Mouse (Mus musculus) limb, embryonic 11.5 days (tissue): ENCODE measurements around the gene Bcam. TPM values are rescaled to one million over a fixed set of nuclear protein-coding genes. Genes with fewer than 3 reads are reported as not detected.

Experiments
- ATAC-seq: fragments of 200-750 bp; cut with Nextera tagmentation; 2 replicates; pipeline ENCODE4 v1.8.0; 2017; ENCODE audit warnings: low read depth; ENCODE audit not compliant: insufficient number of reproducible peaks, low FRiP score, low TSS enrichment
- DNase-seq: peaks from one replicate; pipeline ENCODE4 v3.0.0-alpha.2; 2015; ENCODE audit warnings: low spot score
- H3K27ac ChIP-seq: fragments of 300-500 bp; sonication (generic); replicated peaks from 2 replicates; pipeline ENCODE4 v1.5.1; 2014; ENCODE audit warnings: low read depth, mild to moderate bottlenecking, low read length
- H3K27me3 ChIP-seq: fragments of 300-500 bp; sonication (generic); 2 replicates; pipeline ENCODE4 v1.6.1; 2014; ENCODE audit warnings: mild to moderate bottlenecking, low read length, mixed read lengths; ENCODE audit not compliant: control insufficient read depth, insufficient read depth
- H3K36me3 ChIP-seq: fragments of 300-500 bp; sonication (generic); 2 replicates; pipeline ENCODE4 v1.6.1; 2014; ENCODE audit warnings: mild to moderate bottlenecking, low read length, moderate library complexity, mixed read lengths; ENCODE audit not compliant: control insufficient read depth, insufficient read depth
- H3K4me1 ChIP-seq: fragments of 300-500 bp; sonication (generic); 2 replicates; pipeline ENCODE4 v1.6.1; 2014; ENCODE audit warnings: low read length, mixed read lengths; ENCODE audit not compliant: control insufficient read depth, insufficient read depth
- H3K4me2 ChIP-seq: fragments of 300-500 bp; sonication (generic); 2 replicates; pipeline ENCODE4 v1.6.1; 2014; ENCODE audit warnings: low read depth, mild to moderate bottlenecking, moderate library complexity; ENCODE audit not compliant: severe bottlenecking
- H3K4me3 ChIP-seq: fragments of 300-500 bp; sonication (generic); 2 replicates; pipeline ENCODE4 v1.5.1; 2014; ENCODE audit warnings: low read depth, low read length
- H3K9ac ChIP-seq: fragments of 300-500 bp; sonication (generic); 2 replicates; pipeline ENCODE4 v1.6.1; 2014; ENCODE audit warnings: mild to moderate bottlenecking, low read length
- H3K9me3 ChIP-seq: fragments of 300-500 bp; sonication (generic); 2 replicates; pipeline ENCODE4 v1.6.1; 2016; ENCODE audit warnings: low read length; ENCODE audit not compliant: control insufficient read depth
- WGBS: fragments of 180-500 bp; shearing (Covaris S2); extraction: QIAGEN DNeasy Blood & Tissue Kit; methylation state at CpG from one replicate; pipeline ENCODE4 v1.1.7; 2014; 5-methylcytosine and 5-hydroxymethylcytosine counted together
- polyA plus RNA-seq: library from polyadenylated mRNA; unstranded; fragments of >200 nt; fragmentation: Nextera tagmentation; extraction: Ambion mirVana; gene quantifications from 2 replicates; pipeline ENCODE4 v1.2.1, GENCODE M21; 2014

Gene Bcam
- polyA plus RNA-seq, 1 experiment from 2014 or later, result 44.1 TPM

DNA sequence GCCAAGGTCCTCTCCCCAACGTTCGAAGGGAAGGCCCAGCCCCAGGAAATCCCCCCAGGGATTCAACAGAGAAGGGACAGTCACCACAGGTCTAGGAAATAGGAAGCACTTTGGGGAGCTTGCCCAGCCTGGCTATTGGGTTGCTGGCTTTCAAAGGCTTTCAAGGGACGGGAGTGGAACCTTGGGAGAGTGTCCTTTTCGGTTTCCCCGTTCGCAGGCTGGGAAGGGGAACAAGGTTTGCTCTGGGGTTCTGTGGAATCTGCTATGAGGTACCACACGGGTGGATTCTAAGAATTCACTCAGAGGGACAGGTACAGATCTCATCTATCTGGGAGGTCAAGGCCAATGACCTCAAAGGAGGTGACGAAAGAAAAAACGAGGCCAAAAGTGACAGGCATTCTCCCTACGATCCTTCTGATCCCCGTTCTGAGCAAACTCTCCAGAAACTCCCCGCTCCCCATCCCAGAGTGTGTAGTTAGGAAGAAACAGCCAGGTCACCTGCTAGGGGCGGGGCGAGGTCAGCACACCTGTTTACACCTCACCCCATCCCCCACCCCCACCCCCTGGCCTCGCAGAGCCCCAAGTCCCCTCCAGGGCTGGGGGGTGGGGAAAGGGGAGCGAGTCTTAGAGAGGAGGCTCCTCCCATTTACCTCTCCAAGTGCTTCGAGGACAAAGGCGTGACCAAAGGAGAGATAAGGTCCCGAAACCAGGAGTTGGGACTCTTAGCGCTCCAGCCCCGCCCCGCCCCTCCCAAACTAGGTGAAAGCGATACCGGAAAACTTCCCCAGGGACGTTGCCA is 23.2 kb downstream of the Bcam start:
- 3% methylated on average over 25 of the region's 25 CpGs for WGBS
- Histone ChIP-seq H3K27ac (no peak overlapping the region), H3K4me2 (peak overlapping the region; percentile 74), H3K9ac (no peak overlapping the region), H3K4me1 (peaks cover 22% of the 10 kb centered on the region), H3K27me3 (no peaks in the 10 kb centered on the region), H3K36me3 (no peaks in the 10 kb centered on the region), H3K4me3 (peak overlapping the region; percentile 71), H3K9me3 (no peaks in the 10 kb centered on the region)
- peak; percentile 35 for DNase-seq
- no peak for ATAC-seq

DNA sequence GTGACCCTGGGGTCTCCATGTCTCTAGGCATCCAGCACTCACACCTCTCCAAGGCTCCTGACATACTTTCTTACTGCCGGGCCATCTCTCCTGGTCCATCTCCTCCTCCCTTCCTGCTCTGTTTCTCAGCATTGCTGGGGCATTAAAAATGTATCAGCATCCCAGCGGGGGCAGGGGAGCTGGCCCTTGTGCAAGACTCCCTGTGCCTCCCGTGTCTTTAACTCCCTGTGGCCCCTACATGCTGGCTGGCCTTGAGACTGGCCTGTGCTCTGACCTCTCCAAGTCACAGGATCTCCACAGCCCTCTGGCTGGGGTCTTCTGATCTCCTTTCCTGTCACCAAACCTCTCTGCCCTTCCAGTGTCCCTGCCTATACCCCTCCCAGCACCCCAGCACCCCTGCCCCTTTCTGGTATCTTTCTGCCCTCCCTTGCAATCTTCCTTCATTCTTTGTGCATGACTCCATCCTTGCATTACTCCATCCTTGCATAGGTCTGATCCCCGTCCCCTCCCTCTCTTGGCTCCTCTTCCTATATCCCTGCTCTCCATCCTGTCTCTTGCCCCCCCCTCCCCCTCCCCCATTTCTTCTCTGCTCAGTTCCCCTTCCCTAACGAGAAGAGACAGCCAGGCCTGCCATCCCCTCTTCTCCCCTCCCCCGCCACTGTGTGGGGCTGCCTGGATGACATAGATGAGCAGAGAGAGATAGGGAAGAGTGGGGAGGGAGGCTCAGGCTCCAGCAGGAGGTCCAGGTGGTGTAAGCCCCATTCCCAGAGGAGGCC is 24.2 kb downstream of the Bcam start:
- 41% methylated on average over 6 of the region's 6 CpGs for WGBS
- no peak overlapping the region for H3K27ac ChIP-seq
- no peak for ATAC-seq

DNA sequence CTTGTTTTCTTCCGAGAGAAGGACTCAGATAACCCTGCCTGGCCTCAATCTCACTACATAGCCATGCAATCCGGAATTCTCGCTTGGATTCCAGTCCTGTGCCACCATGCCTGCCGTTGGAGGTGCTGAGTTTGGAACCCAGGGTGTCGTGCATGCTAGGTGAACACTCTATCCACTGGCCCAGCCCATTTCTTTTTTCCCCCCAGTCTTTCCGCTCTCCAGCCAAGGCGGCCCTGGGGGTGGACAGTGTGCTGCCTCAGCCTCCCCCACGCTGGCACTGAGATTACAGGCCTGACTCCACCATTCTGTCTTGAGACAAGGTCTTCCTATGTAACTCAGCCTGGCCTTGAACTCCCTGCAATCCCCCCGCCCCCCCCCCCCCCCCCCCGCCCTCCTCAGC is 24.8 kb downstream of the Bcam start:
- H3K4me2 ChIP-seq, result no peak overlapping the region
- DNase-seq, result no peak
- H3K4me3 ChIP-seq, result no peak overlapping the region
- WGBS, result 90% methylated on average over 8 of the region's 10 CpGs
- no peaks in the 10 kb centered on the region for H3K36me3 ChIP-seq
- H3K9me3 ChIP-seq, result no peaks in the 10 kb centered on the region
- H3K9ac ChIP-seq, result no peak overlapping the region
- H3K4me1 ChIP-seq, result peaks cover 28% of the 10 kb centered on the region
- no peak for ATAC-seq
- no peak overlapping the region for H3K27ac ChIP-seq
- no peaks in the 10 kb centered on the region for H3K27me3 ChIP-seq

More for the DNA sequence above, 24.2 kb downstream of the Bcam start:
- no peaks in the 10 kb centered on the region for H3K9me3 ChIP-seq
- no peak overlapping the region for H3K9ac ChIP-seq
- peak overlapping the region; percentile 21; the same call in 1 of the 2 replicates for H3K4me2 ChIP-seq
- H3K4me3 ChIP-seq, result no peak overlapping the region
- no peaks in the 10 kb centered on the region for H3K27me3 ChIP-seq
- no peak for DNase-seq
- H3K36me3 ChIP-seq, result no peaks in the 10 kb centered on the region
- H3K4me1 ChIP-seq, result peaks cover 25% of the 10 kb centered on the region

DNA sequence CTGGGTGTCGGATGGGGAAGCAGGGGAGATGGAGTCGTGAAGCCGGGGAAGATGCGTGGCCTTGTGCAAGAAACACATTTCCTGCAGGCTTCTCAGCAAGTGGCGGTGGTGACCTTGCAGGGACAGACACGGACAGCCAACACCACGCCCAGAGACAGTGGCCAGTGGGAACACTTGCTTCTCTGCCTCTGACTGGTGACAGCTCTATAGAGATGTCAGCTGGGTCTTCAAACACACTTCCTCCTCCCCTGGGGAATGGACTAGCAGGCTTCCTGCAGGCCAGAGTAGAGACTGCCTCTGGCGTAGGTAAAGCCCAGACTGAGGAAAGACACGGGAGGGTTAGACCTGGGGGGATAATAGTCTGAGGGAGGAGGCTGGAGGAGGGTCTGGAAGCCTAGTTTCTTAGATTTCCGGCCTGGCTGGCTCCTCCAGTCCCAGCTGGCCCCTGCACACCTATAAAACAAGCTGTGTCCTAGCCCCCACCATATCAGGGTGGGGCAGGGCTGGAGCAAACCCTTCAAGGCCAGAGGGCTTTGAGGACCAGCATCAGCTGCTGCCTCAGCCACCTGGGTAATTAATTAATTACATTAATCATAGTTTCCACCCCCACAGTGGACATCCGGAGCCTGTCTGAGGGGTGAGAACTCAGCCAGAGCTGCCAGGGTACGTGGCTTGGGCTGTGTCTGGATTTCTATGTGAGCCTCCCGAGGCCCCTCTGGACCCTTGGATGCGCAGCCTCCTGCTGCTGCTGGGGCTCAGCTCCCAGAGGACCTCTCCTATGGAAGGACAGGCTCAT is 26.0 kb downstream of the Bcam start:
- Histone ChIP-seq H3K4me2 (no peak overlapping the region; the same call in 1 of the 2 replicates), H3K27me3 (no peaks in the 10 kb centered on the region), H3K9me3 (no peaks in the 10 kb centered on the region), H3K27ac (0 out of 2 replicates have a peak overlapping the region, but pooled peaks have one; percentile 21), H3K36me3 (no peaks in the 10 kb centered on the region; the same call in 1 of the 2 replicates), H3K9ac (no peak overlapping the region), H3K4me3 (no peak overlapping the region), H3K4me1 (peaks cover 24% of the 10 kb centered on the region)
- no peak for ATAC-seq
- 66% methylated on average over 14 of the region's 14 CpGs for WGBS
- DNase-seq, result no peak

DNA sequence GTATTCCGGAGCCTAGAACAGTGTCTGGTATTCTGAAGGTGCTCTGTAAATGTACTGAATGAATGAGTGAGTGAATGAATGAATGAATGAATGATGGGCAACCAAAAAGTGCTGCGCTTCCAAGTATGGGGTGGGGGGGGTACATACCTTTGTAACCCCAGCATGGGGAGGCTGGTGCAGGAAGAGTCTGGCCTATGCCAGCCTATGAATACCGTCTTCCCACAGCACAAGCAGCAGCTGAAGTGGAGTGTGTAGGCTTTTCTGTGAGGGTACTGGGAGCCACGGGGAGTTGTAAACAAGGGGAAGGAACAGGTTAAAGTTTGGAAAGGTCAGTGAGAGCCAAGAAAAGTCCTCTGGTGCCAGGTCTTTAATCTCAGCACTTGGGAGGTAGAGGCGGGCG is 27.0 kb downstream of the Bcam start:
- Histone ChIP-seq H3K4me2 (no peak overlapping the region), H3K4me1 (peaks cover 24% of the 10 kb centered on the region), H3K9me3 (no peaks in the 10 kb centered on the region), H3K4me3 (no peak overlapping the region), H3K27ac (no peak overlapping the region), H3K36me3 (no peaks in the 10 kb centered on the region; the same call in 1 of the 2 replicates), H3K9ac (no peak overlapping the region), H3K27me3 (no peaks in the 10 kb centered on the region)
- WGBS, result 84% methylated on average over 6 of the region's 6 CpGs
- DNase-seq, result no peak
- no peak for ATAC-seq

DNA sequence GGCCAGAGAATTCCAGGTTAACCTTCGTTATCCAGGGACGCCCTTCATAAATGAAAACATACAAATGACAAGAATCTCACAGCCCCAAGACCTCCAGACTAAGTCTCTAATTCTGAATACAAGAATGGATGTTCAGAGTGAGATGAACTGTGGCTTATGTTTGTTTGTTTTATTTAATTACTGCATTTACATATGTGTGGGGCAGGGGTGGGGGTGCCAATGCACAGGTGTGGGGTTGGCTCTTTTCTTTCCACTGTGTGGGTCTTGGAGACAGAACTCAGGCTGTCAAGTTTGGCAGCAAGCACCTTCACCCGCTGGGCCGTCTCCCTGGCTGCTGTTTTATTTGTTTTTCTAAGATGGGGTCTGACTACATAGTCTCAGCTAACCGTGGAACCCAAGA is 28.3 kb downstream of the Bcam start:
- Histone ChIP-seq H3K9ac (no peak overlapping the region), H3K4me2 (no peak overlapping the region), H3K36me3 (peaks cover 6% of the 10 kb centered on the region; the same call in 1 of the 2 replicates), H3K27ac (no peak overlapping the region), H3K4me3 (no peak overlapping the region), H3K9me3 (no peaks in the 10 kb centered on the region), H3K27me3 (no peaks in the 10 kb centered on the region), H3K4me1 (peaks cover 21% of the 10 kb centered on the region)
- DNase-seq, result no peak
- no peak for ATAC-seq
- 43% methylated on average over 5 of the region's 5 CpGs for WGBS

DNA sequence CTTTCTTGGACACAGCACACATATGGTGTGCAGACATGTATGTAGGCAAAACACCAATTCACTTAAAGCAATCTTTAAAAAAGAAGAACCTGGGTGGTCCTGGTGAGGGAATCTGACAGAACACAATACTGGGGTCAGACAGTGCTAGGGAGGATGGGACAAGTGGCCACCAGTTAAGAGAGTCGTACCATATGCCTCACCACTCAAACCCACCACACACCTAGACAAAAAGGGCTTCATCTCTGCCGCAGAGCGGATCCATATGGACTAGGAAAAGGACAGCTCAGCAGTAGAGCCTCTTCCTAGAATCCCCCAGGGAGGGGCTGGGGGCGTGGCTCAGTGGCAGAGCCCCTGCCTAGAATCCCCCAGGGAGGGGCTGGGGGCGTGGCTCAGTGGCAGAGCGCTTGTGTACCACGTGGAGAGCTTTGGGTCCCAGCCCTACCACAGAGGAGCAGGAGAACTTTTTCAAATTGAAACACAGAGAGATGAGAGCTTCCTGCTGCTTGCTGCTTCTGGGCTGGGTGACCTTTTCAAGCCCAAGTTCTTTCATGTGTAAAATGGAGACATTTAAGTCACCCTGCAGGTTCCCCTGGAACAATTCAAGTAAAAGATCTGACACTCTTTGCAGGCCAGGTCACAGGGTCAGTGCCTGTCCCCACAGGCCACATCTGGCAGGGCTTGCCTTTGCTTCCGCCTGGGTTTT is 29.3 kb downstream of the Bcam start:
- 12% methylated on average over 8 of the region's 8 CpGs for WGBS
- no peak overlapping the region for H3K4me2 ChIP-seq
- H3K27me3 ChIP-seq, result no peaks in the 10 kb centered on the region
- peaks cover 7% of the 10 kb centered on the region; the same call in 1 of the 2 replicates for H3K36me3 ChIP-seq
- H3K27ac ChIP-seq, result no peak overlapping the region
- no peak overlapping the region for H3K4me3 ChIP-seq
- DNase-seq (no peak), ATAC-seq (no peak)
- H3K9me3 ChIP-seq, result no peaks in the 10 kb centered on the region
- H3K9ac ChIP-seq, result no peak overlapping the region
- H3K4me1 ChIP-seq, result peaks cover 14% of the 10 kb centered on the region
